Mouse (Mus musculus): ENCODE data around the gene Dstyk. TPM values are rescaled to one million over a fixed set of nuclear protein-coding genes. Genes with fewer than 3 reads are reported as not detected.

Dstyk gene
- total RNA-seq, 2 experiments from 2014 or later: 9.7 to 11.1 TPM

- no peak for TF ChIP-seq CTCF (IDR thresholded peaks at IDR 0.05)
- peak; percentile 33 for DNase-seq
- intact Hi-C loops (cut with DNase I): no loop called here
- peak overlapping the region; percentile 15; the same call in 1 of the 2 replicates for H3K4me3 ChIP-seq
- H3K27ac ChIP-seq: peak overlapping the region; percentile 70
Observed at GRCm38 (mm10) chr1:132376211-132377054, 40.9 kb upstream of the Dstyk start.

GRCm38 (mm10) chr1:132377055-132377365 is 40.3 kb upstream of the Dstyk start:
- intact Hi-C loops (cut with DNase I): no loop called here
- no peak for TF ChIP-seq CTCF (IDR thresholded peaks at IDR 0.05)
- peak overlapping the region; percentile 15; the same call in 1 of the 2 replicates for H3K4me3 ChIP-seq
- H3K27ac ChIP-seq: peak overlapping the region; percentile 70
- DNase-seq: peak; percentile 48

GRCm38 (mm10) chr1:132377811-132378210 is 39.5 kb upstream of the Dstyk start:
- intact Hi-C loops (cut with DNase I): no loop called here
- Histone ChIP-seq H3K4me3 (no peak overlapping the region), H3K27ac (peak overlapping the region; percentile 70)
- no peak for DNase-seq
- no peak for TF ChIP-seq CTCF (IDR thresholded peaks at IDR 0.05)

GRCm38 (mm10) chr1:132380550-132381100 is 36.7 kb upstream of the Dstyk start:
- peak overlapping the region; percentile 40 for H3K27ac ChIP-seq
- no peak overlapping the region for H3K4me3 ChIP-seq
- no peak for DNase-seq
- TF ChIP-seq CTCF (IDR thresholded peaks at IDR 0.05): no peak
- intact Hi-C loops (cut with DNase I): no loop called here

GRCm38 (mm10) chr1:132381929-132382328 is 35.4 kb upstream of the Dstyk start:
- Histone ChIP-seq H3K4me3 (no peak overlapping the region), H3K27ac (0 out of 2 replicates have a peak overlapping the region, but pooled peaks have one; percentile 2)
- TF ChIP-seq CTCF (IDR thresholded peaks at IDR 0.05): no peak
- intact Hi-C loops (cut with DNase I): no loop called here
- DNase-seq: no peak

GRCm38 (mm10) chr1:132384001-132384554 is 33.3 kb upstream of the Dstyk start:
- H3K27ac ChIP-seq: peak overlapping the region; percentile 90
- peak overlapping the region; percentile 32 for H3K4me3 ChIP-seq
- intact Hi-C loops (cut with DNase I): no loop called here
- peak; percentile 78 for DNase-seq
- TF ChIP-seq CTCF (IDR thresholded peaks at IDR 0.05): no peak

GRCm38 (mm10) chr1:132385266-132385665 is 32.1 kb upstream of the Dstyk start:
- intact Hi-C loops (cut with DNase I): no loop called here
- no peak for TF ChIP-seq CTCF (IDR thresholded peaks at IDR 0.05)
- no peak for DNase-seq
- Histone ChIP-seq H3K27ac (peak overlapping the region; percentile 90), H3K4me3 (no peak overlapping the region)

- Histone ChIP-seq H3K27ac (peak overlapping the region; percentile 90), H3K4me3 (no peak overlapping the region)
- DNase-seq: no peak
- intact Hi-C loops (cut with DNase I): no loop called here
- no peak for TF ChIP-seq CTCF (IDR thresholded peaks at IDR 0.05)
Observed at GRCm38 (mm10) chr1:132385711-132386110, 31.6 kb upstream of the Dstyk start.

- Histone ChIP-seq H3K27ac (peak overlapping the region; percentile 90), H3K4me3 (no peak overlapping the region)
- intact Hi-C loops (cut with DNase I): no loop called here
- no peak for DNase-seq
- no peak for TF ChIP-seq CTCF (IDR thresholded peaks at IDR 0.05)
Observed at GRCm38 (mm10) chr1:132386266-132386665, 31.1 kb upstream of the Dstyk start.

GRCm38 (mm10) chr1:132387943-132388342 is 29.4 kb upstream of the Dstyk start:
- DNase-seq: no peak
- Histone ChIP-seq H3K4me3 (peak overlapping the region; percentile 82), H3K27ac (peak overlapping the region; percentile 90)
- intact Hi-C loops (cut with DNase I): no loop called here
- no peak for TF ChIP-seq CTCF (IDR thresholded peaks at IDR 0.05)

- TF ChIP-seq CTCF (IDR thresholded peaks at IDR 0.05): no peak
- intact Hi-C loops (cut with DNase I): no loop called here
- DNase-seq: no peak
- H3K4me3 ChIP-seq: peak overlapping the region; percentile 82
- H3K27ac ChIP-seq: peak overlapping the region; percentile 90
Observed at GRCm38 (mm10) chr1:132388813-132389803, 28.2 kb upstream of the Dstyk start.
